Mouse (Mus musculus) spleen, adult 2 months (tissue): ENCODE results near the gene Kif3c. TPM values are rescaled to one million over a fixed set of nuclear protein-coding genes. Genes with fewer than 3 reads are reported as not detected.

Experiments
- DNase-seq, 2 experiments: peaks; one replicate each; pipeline versions ENCODE4 v3.0.0 to v3.0.0-alpha.2; 2012 to 2021; ENCODE audit warnings: low spot score in 2 of 2, low read depth in 1 of 2
- H3K27ac ChIP-seq: fragments of 200-500 bp; 2 replicates; pipeline ENCODE4 v1.5.1; 2012; ENCODE audit warnings: low read length, inconsistent platforms; ENCODE audit not compliant: insufficient read depth
- H3K27me3 ChIP-seq: fragments of 200-500 bp; 2 replicates; pipeline ENCODE4 v1.6.1; 2012; ENCODE audit warnings: mild to moderate bottlenecking, moderate library complexity, low read length, inconsistent platforms; ENCODE audit not compliant: control insufficient read depth, insufficient read depth
- H3K36me3 ChIP-seq: fragments of 200-500 bp; 2 replicates; pipeline ENCODE4 v1.6.1; 2012; ENCODE audit warnings: mild to moderate bottlenecking, low read length, inconsistent platforms; ENCODE audit not compliant: control insufficient read depth, insufficient read depth
- H3K4me1 ChIP-seq: fragments of 200-500 bp; 2 replicates; pipeline ENCODE4 v1.6.1; 2011; ENCODE audit warnings: inconsistent platforms; ENCODE audit not compliant: control insufficient read depth, insufficient read depth, insufficient read length
- H3K4me3 ChIP-seq: fragments of 200-500 bp; 2 replicates; pipeline ENCODE4 v1.5.1; 2011; ENCODE audit warnings: mild to moderate bottlenecking, inconsistent platforms; ENCODE audit not compliant: insufficient read depth, insufficient read length; ENCODE audit errors: extremely low read depth
- CTCF ChIP-seq: fragments of 200-500 bp; IDR thresholded peaks from 2 replicates; pipeline ENCODE4 v1.5.1; 2011; ENCODE audit warnings: mild to moderate bottlenecking, inconsistent platforms; ENCODE audit not compliant: insufficient read depth, insufficient read length, insufficient replicate concordance; ENCODE audit errors: extremely low read depth
- POLR2A ChIP-seq: fragments of 200-500 bp; IDR thresholded peaks from 2 replicates; pipeline ENCODE4 v1.6.1; 2011; ENCODE audit warnings: low read depth, low read length, inconsistent platforms
- WGBS: fragments of 180-500 bp; shearing (Covaris S2); methylation state at CpG from one replicate; pipeline ENCODE4 v1.1.7; 2018; 5-methylcytosine and 5-hydroxymethylcytosine counted together
- polyA plus RNA-seq: library from polyadenylated mRNA; depleted of rRNA; stranded (reverse); fragments of >200 nt; gene quantifications from 2 replicates; pipeline ENCODE4 v1.2.3, GENCODE M21; 2012

Gene Kif3c
- polyA plus RNA-seq, 1 experiment = 3.5 TPM

DNA sequence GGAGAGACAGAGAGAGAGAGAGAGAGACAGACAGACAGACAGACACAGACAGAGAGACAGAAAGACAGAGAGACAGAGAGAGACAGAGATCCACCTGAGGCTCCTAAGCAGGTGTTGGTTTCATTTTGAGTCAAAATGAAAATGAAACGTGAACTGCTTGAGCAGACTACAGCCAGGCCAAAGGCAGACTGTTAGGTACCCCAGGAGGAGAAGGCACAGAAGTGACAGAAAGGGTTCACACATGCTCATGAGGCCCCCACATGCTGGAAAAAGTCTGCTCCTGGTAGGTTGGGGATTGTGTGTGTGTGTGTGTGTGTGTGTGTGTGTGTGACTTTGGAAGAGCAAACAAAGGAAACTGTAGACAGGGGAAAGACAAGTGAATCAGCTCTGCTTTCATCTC, 26.0 kb upstream of the Kif3c start:
- DNase-seq = peak in 1 of 2 experiments; percentile 45
- 0 out of 2 replicates have a peak overlapping the region, but pooled peaks have one; percentile 17 for H3K4me3 ChIP-seq
- 27% methylated on average over 1 of the region's 1 CpGs for WGBS
- TF ChIP-seq CTCF = no peak
- H3K36me3 ChIP-seq = no peaks in the 10 kb centered on the region
- H3K27ac ChIP-seq = peak overlapping the region; percentile 80
- H3K4me1 ChIP-seq = peaks cover 7% of the 10 kb centered on the region; the same call in 1 of the 2 replicates
- no peaks in the 10 kb centered on the region for H3K27me3 ChIP-seq

GRCm38 (mm10) chr12:3344155-3344554, 20.8 kb upstream of the Kif3c start:
- Histone ChIP-seq H3K27ac (no peak overlapping the region), H3K4me3 (no peak overlapping the region), H3K36me3 (no peaks in the 10 kb centered on the region), H3K27me3 (no peaks in the 10 kb centered on the region), H3K4me1 (peaks cover 7% of the 10 kb centered on the region; the same call in 1 of the 2 replicates)
- 69% methylated on average over 2 of the region's 2 CpGs for WGBS
- DNase-seq = no peak
- TF ChIP-seq POLR2A (no peak), CTCF (no peak)

GRCm38 (mm10) chr12:3345038-3345437, 19.9 kb upstream of the Kif3c start:
- no peak for TF ChIP-seq CTCF
- TF ChIP-seq POLR2A = no peak
- no peak overlapping the region for H3K27ac ChIP-seq
- 84% methylated on average over 5 of the region's 5 CpGs for WGBS

GRCm38 (mm10) chr12:3347682-3348081, 17.2 kb upstream of the Kif3c start:
- no peaks in the 10 kb centered on the region for H3K36me3 ChIP-seq
- H3K27me3 ChIP-seq = no peaks in the 10 kb centered on the region
- no peak for TF ChIP-seq CTCF
- TF ChIP-seq POLR2A = no peak
- H3K4me1 ChIP-seq = no peaks in the 10 kb centered on the region; the same call in 1 of the 2 replicates
- no peak overlapping the region for H3K4me3 ChIP-seq
- H3K27ac ChIP-seq = no peak overlapping the region
- no peak for DNase-seq

More at GRCm38 (mm10) chr12:3345038-3345437, 19.9 kb upstream of the Kif3c start:
- Histone ChIP-seq H3K36me3 (no peaks in the 10 kb centered on the region), H3K4me3 (no peak overlapping the region), H3K27me3 (no peaks in the 10 kb centered on the region), H3K4me1 (no peaks in the 10 kb centered on the region; the same call in 1 of the 2 replicates)
- DNase-seq = no peak

DNA sequence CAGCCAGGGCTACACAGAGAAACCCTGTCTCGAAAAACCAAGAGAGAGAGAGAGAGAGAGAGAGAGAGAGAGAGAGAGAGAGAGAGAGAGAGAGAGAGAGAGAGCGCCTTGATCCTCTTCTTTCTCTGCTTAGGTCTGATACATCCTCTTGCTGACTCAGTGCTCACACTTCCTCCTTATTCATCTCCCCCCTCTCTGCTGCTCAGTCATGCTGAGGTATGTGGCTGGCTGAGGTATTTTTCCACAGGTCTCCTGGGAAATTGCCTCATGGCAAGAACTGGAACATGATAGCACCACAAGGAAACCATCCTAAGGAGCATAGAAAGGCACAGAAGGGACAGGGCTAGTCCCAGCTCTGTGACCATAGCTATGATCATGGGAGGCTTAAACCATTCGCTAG, 15.5 kb upstream of the Kif3c start:
- Histone ChIP-seq H3K36me3 (no peaks in the 10 kb centered on the region), H3K27ac (no peak overlapping the region), H3K27me3 (no peaks in the 10 kb centered on the region), H3K4me1 (no peaks in the 10 kb centered on the region; the same call in 1 of the 2 replicates), H3K4me3 (no peak overlapping the region)
- TF ChIP-seq CTCF (no peak), POLR2A (no peak)
- no peak for DNase-seq
- 57% methylated on average over 2 of the region's 3 CpGs for WGBS

- Histone ChIP-seq H3K36me3 (no peaks in the 10 kb centered on the region), H3K27ac (0 out of 2 replicates have a peak overlapping the region, but pooled peaks have one; percentile 18), H3K27me3 (no peaks in the 10 kb centered on the region), H3K4me3 (no peak overlapping the region), H3K4me1 (no peaks in the 10 kb centered on the region; the same call in 1 of the 2 replicates)
- no peak for TF ChIP-seq POLR2A
- no peak for TF ChIP-seq CTCF
- no peak for DNase-seq
- 72% methylated on average over 5 of the region's 5 CpGs for WGBS
Observed at GRCm38 (mm10) chr12:3350136-3350535, 14.8 kb upstream of the Kif3c start.

- Histone ChIP-seq H3K4me1 (no peaks in the 10 kb centered on the region; the same call in none of the 2 replicates), H3K27me3 (no peaks in the 10 kb centered on the region), H3K4me3 (no peak overlapping the region), H3K27ac (no peak overlapping the region), H3K36me3 (no peaks in the 10 kb centered on the region)
- TF ChIP-seq CTCF (no peak), POLR2A (no peak)
- DNase-seq = no peak
- WGBS = 79% methylated on average over 6 of the region's 6 CpGs
Observed at GRCm38 (mm10) chr12:3352216-3352615, 12.7 kb upstream of the Kif3c start.
